Mouse (Mus musculus) spleen, adult 2 months (tissue): Measurements from ENCODE around the gene Nim1k.

ENCODE experiments used
- CTCF ChIP-seq: fragments of 200-500 bp; IDR thresholded peaks from 2 replicates; pipeline ENCODE4 v1.5.1; 2011; ENCODE audit warnings: mild to moderate bottlenecking, inconsistent platforms; ENCODE audit not compliant: insufficient read depth, insufficient read length, insufficient replicate concordance; ENCODE audit errors: extremely low read depth
- POLR2A ChIP-seq: fragments of 200-500 bp; IDR thresholded peaks from 2 replicates; pipeline ENCODE4 v1.6.1; 2011; ENCODE audit warnings: low read depth, low read length, inconsistent platforms

DNA sequence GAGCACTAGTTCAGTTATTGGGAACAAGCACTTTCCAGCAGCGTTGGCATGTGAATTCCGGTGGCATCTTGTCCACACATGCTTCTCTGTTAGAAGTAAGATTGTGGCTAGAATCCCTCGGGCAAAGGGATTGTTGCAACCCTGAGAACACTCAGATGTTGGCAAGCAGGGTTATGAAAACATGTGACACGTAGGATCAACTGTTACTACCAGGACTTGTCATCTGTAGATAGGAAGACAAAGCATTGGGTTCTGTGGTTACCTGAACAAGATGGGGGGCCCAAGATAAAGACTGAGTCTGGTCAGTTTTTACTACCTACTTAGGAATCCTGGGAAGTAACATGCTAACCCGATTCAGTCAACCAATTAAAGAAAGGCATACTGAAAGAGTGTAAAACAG lies 46.7 kb downstream of the Nim1k start:
- TF ChIP-seq CTCF (no peak), POLR2A (no peak)
